Mouse (Mus musculus) heart, embryonic 11.5 days (tissue): Measurements from ENCODE around the gene Mapk7. TPM values are rescaled to one million over a fixed set of nuclear protein-coding genes. Genes with fewer than 3 reads are reported as not detected.

Experiments
- ATAC-seq: fragments of 200-750 bp; cut with Nextera tagmentation; replicated peaks from 2 replicates; pipeline ENCODE4 v1.8.0; 2017; ENCODE audit warnings: moderate library complexity; ENCODE audit not compliant: insufficient number of reproducible peaks, low FRiP score, low TSS enrichment
- H3K27ac ChIP-seq: fragments of 300-500 bp; sonication (generic); 2 replicates; pipeline ENCODE4 v1.5.1; 2014; ENCODE audit warnings: mild to moderate bottlenecking, low read depth, low read length
- H3K27me3 ChIP-seq: fragments of 300-500 bp; sonication (generic); 2 replicates; pipeline ENCODE4 v1.6.1; 2014; ENCODE audit warnings: mild to moderate bottlenecking, low read length, mixed read lengths; ENCODE audit not compliant: control insufficient read depth, insufficient read depth
- H3K36me3 ChIP-seq: fragments of 300-500 bp; sonication (generic); 2 replicates; pipeline ENCODE4 v1.6.1; 2014; ENCODE audit warnings: mild to moderate bottlenecking, low read length, moderate library complexity, mixed read lengths; ENCODE audit not compliant: control insufficient read depth, insufficient read depth
- H3K4me1 ChIP-seq: fragments of 300-500 bp; sonication (generic); 2 replicates; pipeline ENCODE4 v1.6.1; 2014; ENCODE audit warnings: low read length; ENCODE audit not compliant: control insufficient read depth, insufficient read depth
- H3K4me2 ChIP-seq: fragments of 300-500 bp; sonication (generic); 2 replicates; pipeline ENCODE4 v1.6.1; 2014; ENCODE audit warnings: mild to moderate bottlenecking, moderate library complexity
- H3K4me3 ChIP-seq: fragments of 300-500 bp; sonication (generic); 2 replicates; pipeline ENCODE4 v1.5.1; 2014; ENCODE audit warnings: low read depth, low read length
- H3K9ac ChIP-seq: fragments of 300-500 bp; sonication (generic); 2 replicates; pipeline ENCODE4 v1.6.1; 2014; ENCODE audit warnings: mild to moderate bottlenecking, low read depth, low read length, moderate library complexity
- H3K9me3 ChIP-seq: fragments of 300-500 bp; sonication (generic); replicated peaks from 2 replicates; pipeline ENCODE4 v1.6.1; 2016; ENCODE audit warnings: low read length; ENCODE audit not compliant: control insufficient read depth
- WGBS: fragments of 180-500 bp; shearing (Covaris S2); extraction: QIAGEN DNeasy Blood & Tissue Kit; methylation state at CpG from one replicate; pipeline ENCODE4 v1.1.7; 2014; ENCODE audit not compliant: insufficient replicate concordance; 5-methylcytosine and 5-hydroxymethylcytosine counted together
- polyA plus RNA-seq: library from polyadenylated mRNA; unstranded; fragments of >200 nt; fragmentation: Nextera tagmentation; extraction: Ambion mirVana; gene quantifications from 2 replicates; pipeline ENCODE4 v1.2.1, GENCODE M21; 2014

Gene Mapk7
- polyA plus RNA-seq, 1 experiment from 2014 or later: 22.3 TPM

GRCm38 (mm10) chr11:61439170-61439569 lies 55.0 kb downstream of the Mapk7 start:
- Histone ChIP-seq H3K9ac (no peak overlapping the region), H3K27me3 (no peaks in the 10 kb centered on the region), H3K9me3 (no peaks in the 10 kb centered on the region), H3K4me1 (no peaks in the 10 kb centered on the region), H3K4me2 (no peak overlapping the region), H3K36me3 (no peaks in the 10 kb centered on the region), H3K4me3 (no peak overlapping the region), H3K27ac (no peak overlapping the region)
- 67% methylated on average over 3 of the region's 3 CpGs for WGBS
- no peak for ATAC-seq

Other genes with a start within 250 kb of the Mapk7 start
- 26.1 and 33.5 TPM in 2 replicates for gene Aldh3a2, start 226.9 kb downstream of the Mapk7 start, polyA plus RNA-seq
- 0.19 TPM in 1 of 2 replicates, not detected in the other for gene Slc47a2, start 151.5 kb downstream of the Mapk7 start, polyA plus RNA-seq
- 20.2 and 23.7 TPM in 2 replicates for gene Slc47a1, start 116.1 kb downstream of the Mapk7 start, polyA plus RNA-seq
- 0.09 TPM in 1 of 2 replicates, not detected in the other for gene Rnf112, start 40.3 kb downstream of the Mapk7 start, polyA plus RNA-seq
- gene Mfap4, start 9.0 kb downstream of the Mapk7 start, polyA plus RNA-seq: 57.6 and 58.4 TPM in 2 replicates
- gene B9d1, start 10.7 kb upstream of the Mapk7 start, polyA plus RNA-seq: 13.3 and 14.5 TPM in 2 replicates
- gene Epn2, start 85.3 kb upstream of the Mapk7 start, polyA plus RNA-seq: 23.3 and 23.7 TPM in 2 replicates
- gene Grap, start 158.9 kb upstream of the Mapk7 start, polyA plus RNA-seq: 7.3 and 8.9 TPM in 2 replicates
- 1.6 and 2.0 TPM in 2 replicates for gene Fam83g, start 189.7 kb upstream of the Mapk7 start, polyA plus RNA-seq
- gene Slc5a10, start 226.4 kb upstream of the Mapk7 start, polyA plus RNA-seq: not detected in 2 replicates